Mouse (Mus musculus): Measurements from ENCODE around the gene Zfp326. TPM values are rescaled to one million over a fixed set of nuclear protein-coding genes. Genes with fewer than 3 reads are reported as not detected.

Zfp326 gene
- polyA plus RNA-seq, 1 experiment from 2014 or later: 63.5 TPM

Other genes with a start within 250 kb of the Zfp326 start
- 24.7 and 25.1 TPM in 2 replicates for gene Lrrc8d, start 176.6 kb upstream of the Zfp326 start, polyA plus RNA-seq (2014; fragmentation: Nextera tagmentation; extraction: Ambion mirVana)